In the genomic region with DNA sequence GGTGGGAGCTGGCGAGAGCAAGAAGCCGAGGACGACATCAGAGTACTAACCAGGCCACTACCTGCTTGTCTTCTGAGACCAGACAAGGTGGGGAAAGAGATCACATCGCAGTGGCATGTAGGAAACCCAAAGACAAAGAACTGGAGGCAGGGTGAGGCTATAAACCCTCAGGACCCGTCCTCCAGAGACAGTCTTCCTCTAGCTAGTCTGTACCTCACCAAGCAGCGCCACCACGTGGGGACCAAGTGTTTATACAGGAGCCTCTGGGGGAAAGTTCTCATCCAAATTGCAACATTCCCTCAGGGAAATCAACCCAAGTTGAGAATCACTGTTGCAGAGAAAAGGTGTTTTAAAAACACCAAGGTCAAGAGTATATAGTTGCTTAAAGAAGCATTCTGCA, we compare ENCODE assay signal across 20 mouse cellular contexts. TPM values are rescaled to one million over a fixed set of nuclear protein-coding genes. Genes with fewer than 3 reads are reported as not detected.
DNase-seq lines count a peak whose midpoint lies in the region; ATAC-seq and TF ChIP-seq lines count a peak whose summit lies in the region.
"Had no signal": no experiment of that assay in that cellular context is flagged by ENCODE, and none has a peak within 500 bp of the region (broad histone marks: within the 10 kb centered on the region; RNA-seq: fewer than 3 reads in every experiment).

No protein-coding gene starts in this region.

- intact Hi-C loops in heart, adult 2 months (cut with DNase I) = no loop called here

- H3K27me3 ChIP-seq in heart, adult 2 months (ENCODE audit: control insufficient read depth, insufficient read depth, low read length) = no peaks in the 10 kb centered on the region
- no peaks in the 10 kb centered on the region for H3K27me3 ChIP-seq in midbrain, postnatal 0 days (ENCODE audit: insufficient read depth, low read length)
- H3K27me3 ChIP-seq in midbrain, embryonic 14.5 days (ENCODE audit: control insufficient read depth, insufficient read depth, low read length) = no peaks in the 10 kb centered on the region
- H3K27me3 ChIP-seq: embryonic facial prominence, embryonic 13.5 days; heart, embryonic 13.5 days; kidney, embryonic 15.5 days; liver, embryonic 13.5 days; neural tube, embryonic 12.5 days; stomach, embryonic 15.5 days had no signal

- H3K4me3 ChIP-seq in heart, adult 2 months = no peak overlapping the region
- no peak overlapping the region for H3K4me3 ChIP-seq in midbrain, postnatal 0 days (ENCODE audit: low read depth, low read length)
- no peak overlapping the region for H3K4me3 ChIP-seq in midbrain, embryonic 14.5 days (replicated peaks; ENCODE audit: low read depth, low read length)
- H3K4me3 ChIP-seq: embryonic facial prominence, embryonic 13.5 days; heart, embryonic 13.5 days; kidney, embryonic 15.5 days; liver, embryonic 13.5 days; neural tube, embryonic 12.5 days; stomach, embryonic 15.5 days had no signal

- no peak for ATAC-seq in midbrain, postnatal 0 days (ENCODE audit: low FRiP score)
- no peak for ATAC-seq in midbrain, embryonic 14.5 days (ENCODE audit: low FRiP score, low TSS enrichment)
- ATAC-seq: hindbrain, embryonic 16.5 days had no signal

- 0 out of 2 replicates have a peak, but pooled peaks have one; percentile 5 for TF ChIP-seq CTCF in heart, adult 2 months (IDR thresholded peaks at IDR 0.05)
- TF ChIP-seq CTCF in midbrain, postnatal 0 days (IDR thresholded peaks at IDR 0.05) = peak; percentile 18; the same call in 1 of the 2 replicates

- H3K4me2 ChIP-seq in midbrain, postnatal 0 days (ENCODE audit: low read depth, low read length, poor library complexity, severe bottlenecking) = no peak overlapping the region
- no peak overlapping the region for H3K4me2 ChIP-seq in midbrain, embryonic 14.5 days (ENCODE audit: low read length)
- H3K4me2 ChIP-seq: embryonic facial prominence, embryonic 13.5 days; heart, embryonic 13.5 days; kidney, embryonic 15.5 days; liver, embryonic 13.5 days; neural tube, embryonic 12.5 days; stomach, embryonic 15.5 days had no signal

- H3K4me1 ChIP-seq in heart, adult 2 months (ENCODE audit: control insufficient read depth, insufficient read depth, low read length) = no peaks in the 10 kb centered on the region
- H3K4me1 ChIP-seq in midbrain, postnatal 0 days (ENCODE audit: insufficient read depth, low read length) = no peaks in the 10 kb centered on the region
- H3K4me1 ChIP-seq in midbrain, embryonic 14.5 days (ENCODE audit: control insufficient read depth, insufficient read depth, low read length) = no peaks in the 10 kb centered on the region
- H3K4me1 ChIP-seq: embryonic facial prominence, embryonic 13.5 days; kidney, embryonic 15.5 days; neural tube, embryonic 12.5 days; stomach, embryonic 15.5 days had no signal

- TF ChIP-seq POLR2A in heart, adult 2 months (IDR thresholded peaks at IDR 0.05; ENCODE audit: insufficient read depth, low read depth, low read length) = no peak

- H3K9ac ChIP-seq in heart, adult 2 months (ENCODE audit: low read depth, low read length) = no peak overlapping the region
- H3K9ac ChIP-seq in midbrain, postnatal 0 days (replicated peaks; ENCODE audit: low read length, poor library complexity, severe bottlenecking) = no peak overlapping the region
- H3K9ac ChIP-seq in midbrain, embryonic 14.5 days (replicated peaks; ENCODE audit: low read length) = no peak overlapping the region
- H3K9ac ChIP-seq: embryonic facial prominence, embryonic 13.5 days; heart, embryonic 13.5 days; kidney, embryonic 15.5 days; liver, embryonic 13.5 days; neural tube, embryonic 12.5 days; stomach, embryonic 15.5 days had no signal

- WGBS in heart, adult 2 months = 84% methylated on average over 7 of the region's 7 CpGs
- 81% methylated on average over 7 of the region's 7 CpGs for WGBS in midbrain, postnatal 0 days
- 85% methylated on average over 7 of the region's 7 CpGs for WGBS in midbrain, embryonic 14.5 days

- H3K9me3 ChIP-seq in midbrain, postnatal 0 days (ENCODE audit: low read length) = no peaks in the 10 kb centered on the region
- no peaks in the 10 kb centered on the region for H3K9me3 ChIP-seq in midbrain, embryonic 14.5 days (ENCODE audit: control insufficient read depth, low read length)
- H3K9me3 ChIP-seq: embryonic facial prominence, embryonic 13.5 days; heart, embryonic 13.5 days; kidney, embryonic 15.5 days; liver, embryonic 13.5 days; neural tube, embryonic 12.5 days; stomach, embryonic 15.5 days had no signal

- no peak overlapping the region for H3K27ac ChIP-seq in heart, adult 2 months
- H3K27ac ChIP-seq in midbrain, postnatal 0 days (ENCODE audit: low read depth, low read length) = no peak overlapping the region
- H3K27ac ChIP-seq in midbrain, embryonic 14.5 days (replicated peaks; ENCODE audit: low read depth, low read length) = no peak overlapping the region
- H3K27ac ChIP-seq: embryonic facial prominence, embryonic 13.5 days; heart, embryonic 13.5 days; kidney, embryonic 15.5 days; liver, embryonic 13.5 days; neural tube, embryonic 12.5 days; stomach, embryonic 15.5 days had no signal

- H3K36me3 ChIP-seq in heart, adult 2 months (ENCODE audit: control insufficient read depth, insufficient read depth, low read length) = no peaks in the 10 kb centered on the region
- peaks cover 52% of the 10 kb centered on the region for H3K36me3 ChIP-seq in midbrain, postnatal 0 days (ENCODE audit: insufficient read depth, low read length)
- peaks cover 91% of the 10 kb centered on the region for H3K36me3 ChIP-seq in midbrain, embryonic 14.5 days (ENCODE audit: control insufficient read depth, insufficient read depth, low read length)

- no peak for DNase-seq in heart, adult 2 months
- DNase-seq in heart, adult 8-10 months (ENCODE audit: low spot score) = no peak
- no peak for DNase-seq in midbrain, postnatal 0 days (ENCODE audit: low spot score)
- no peak for DNase-seq in midbrain, embryonic 14.5 days
- DNase-seq in ZHBTc4 (ENCODE audit: low read depth, low spot score) (peak; percentile 86), MN1 (ENCODE audit: low spot score) (no peak)
- DNase-seq in urinary bladder, postnatal 4 days (ENCODE audit: low spot score in 2 of 2) = no peak
- DNase-seq: adrenal gland, adult 2 months; cerebellum, adult 2 months; gastrocnemius, postnatal 36 days; heart, postnatal 36 days; liver, embryonic 13.5 days; lung, postnatal 10 days; thymus, adult 2 months had no signal

- TF ChIP-seq EP300 in heart, adult 2 months (IDR thresholded peaks at IDR 0.05; ENCODE audit: insufficient read depth, low read depth, low read length) = no peak

- H3K79me2 ChIP-seq in heart, adult 2 months (replicated peaks; ENCODE audit: control insufficient read depth, insufficient read depth, low read length) = no peaks in the 10 kb centered on the region

RNA-seq across cellular contexts. Expression of a gene that starts 18.2 kb away (rescaled TPM):
- 10 to 100 TPM; 37.8 to 43.1 TPM for total RNA-seq in heart, adult 2 months (2021)
- polyA plus RNA-seq in heart, adult 2 months (2012; rRNA removed) = 13.4 and 14.9 TPM in 2 replicates
- 10 to 100 TPM; 33.7 to 42.1 (median 38.8) TPM for total RNA-seq in heart, adult 8-10 months (2022)
- total RNA-seq in midbrain, postnatal 0 days (2014; rRNA removed) = 41.5 and 45.4 TPM in 2 replicates
- polyA plus RNA-seq in midbrain, postnatal 0 days (2015; fragmentation: Nextera tagmentation; extraction: Ambion mirVana) = 41.2 and 44.8 TPM in 2 replicates
- polyA plus RNA-seq in midbrain, embryonic 14.5 days (2014; fragmentation: Nextera tagmentation; extraction: Ambion mirVana) = 45.7 and 63.2 TPM in 2 replicates

RNA-seq across cellular contexts. Expression of a gene that starts 18.4 kb away (rescaled TPM):
- 10 to 100 TPM; 13.2 to 14.1 TPM for total RNA-seq in heart, adult 2 months (2021)
- polyA plus RNA-seq in heart, adult 2 months (2012; rRNA removed) = 7.3 and 11.5 TPM in 2 replicates
- 10 to 100 TPM; 13.7 to 15.1 (median 14.3) TPM for total RNA-seq in heart, adult 8-10 months (2022)
- 21.3 and 21.9 TPM in 2 replicates for total RNA-seq in midbrain, postnatal 0 days (2014; rRNA removed)
- polyA plus RNA-seq in midbrain, postnatal 0 days (2015; fragmentation: Nextera tagmentation; extraction: Ambion mirVana) = 21.8 and 22.1 TPM in 2 replicates
- 24.1 and 25.7 TPM in 2 replicates for polyA plus RNA-seq in midbrain, embryonic 14.5 days (2014; fragmentation: Nextera tagmentation; extraction: Ambion mirVana)
